Mouse (Mus musculus) adrenal gland, postnatal 14 days (tissue): ENCODE measurements around the gene Smim13. TPM values are rescaled to one million over a fixed set of nuclear protein-coding genes. Genes with fewer than 3 reads are reported as not detected.
"Not testable (repeated sequence)": the region's sequence is repeated elsewhere in the genome, so short reads cannot be mapped to it uniquely, and the experiment has no call there.

Experiments
- DNase-seq: peaks from one replicate; pipeline ENCODE4 v3.0.0; 2021; ENCODE audit warnings: mixed read lengths
- total RNA-seq: library from RNA; stranded (reverse); gene quantifications from 2 replicates; pipeline ENCODE4 v1.2.3, GENCODE M21; 2021

The Smim13 gene
- total RNA-seq, 1 experiment from 2014 or later: 14.0 TPM

DNA sequence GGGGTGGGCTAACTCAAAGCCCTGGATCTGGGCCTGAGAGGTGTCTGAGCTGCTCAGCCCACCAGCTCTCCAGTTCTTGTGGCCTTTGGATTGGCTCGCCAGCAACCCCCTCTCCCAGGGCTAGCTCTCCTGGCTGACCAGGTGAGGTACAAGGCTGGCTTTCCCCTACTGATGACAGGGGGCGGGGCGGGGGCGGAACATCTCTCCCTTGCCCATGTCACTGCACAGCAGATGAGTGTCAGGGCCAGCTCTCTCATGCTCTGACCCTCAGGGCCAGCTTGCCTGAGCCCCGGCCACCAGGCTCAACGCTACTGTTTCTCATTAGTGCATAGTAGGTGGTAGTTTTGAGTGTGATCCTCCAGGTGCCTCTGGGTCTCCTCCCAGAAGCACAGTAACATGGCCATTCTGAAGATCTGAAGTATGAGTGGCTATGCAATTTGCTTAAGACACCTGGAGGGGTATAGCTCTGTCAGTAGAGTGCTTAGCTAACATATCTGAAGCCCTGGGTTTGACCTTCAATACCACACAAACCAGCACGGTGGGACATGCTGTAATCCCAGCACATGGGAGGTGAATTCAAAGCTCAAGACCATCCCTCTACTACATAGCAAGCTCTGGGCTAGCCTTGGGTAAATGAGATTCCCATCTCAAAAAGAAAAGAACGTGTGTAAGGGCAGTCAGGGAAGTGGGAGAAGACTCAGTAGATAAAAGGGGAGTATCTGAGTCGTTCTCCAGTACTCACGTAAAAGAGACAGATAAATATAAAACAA, 11.4 kb upstream of the Smim13 start:
- DNase-seq: no peak

DNA sequence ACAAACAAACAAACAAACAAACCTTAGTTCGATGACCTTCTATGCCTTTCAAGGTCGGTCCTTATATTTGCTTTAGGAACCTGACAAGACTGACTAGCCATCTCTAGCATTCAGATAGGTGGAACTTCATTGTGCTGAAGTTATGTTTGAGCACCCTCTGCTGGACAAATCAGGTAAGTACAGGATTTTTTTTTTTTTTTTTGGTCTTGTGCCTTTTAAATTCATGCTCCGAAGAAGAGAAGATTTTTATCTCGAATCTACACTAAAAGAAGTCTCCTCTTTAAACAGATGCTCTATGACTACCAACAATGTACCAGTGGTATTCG, 10.9 kb upstream of the Smim13 start:
- peak; percentile 14 for DNase-seq

- DNase-seq: no peak
Observed at GRCm38 (mm10) chr13:41241557-41241956, 8.1 kb upstream of the Smim13 start.

DNA sequence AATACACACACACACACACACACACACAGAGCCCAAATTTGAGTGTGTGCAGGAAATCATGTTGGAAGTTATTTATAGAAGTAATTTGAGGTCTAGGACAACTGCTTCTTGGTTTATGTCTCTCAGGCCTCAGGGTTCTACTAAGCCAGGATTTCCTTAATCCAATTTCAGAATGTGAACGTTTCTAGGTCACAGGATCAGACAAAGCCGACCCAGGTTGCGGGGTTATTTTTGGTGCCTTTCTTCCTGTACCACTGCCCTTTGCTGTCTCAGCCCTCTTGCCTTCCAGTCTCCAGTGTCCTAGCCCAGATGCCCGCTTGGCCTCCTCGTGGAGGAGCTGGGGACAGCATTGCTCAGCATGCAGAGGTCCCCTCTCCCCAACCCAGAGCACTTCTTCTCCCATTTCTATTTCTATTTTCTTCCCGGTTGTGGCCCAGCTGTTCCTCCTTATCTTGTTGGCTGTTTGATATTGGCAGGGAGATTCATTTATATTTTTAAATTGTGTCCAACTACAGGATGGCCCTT, 5.3 kb upstream of the Smim13 start:
- peak; percentile 10 for DNase-seq

GRCm38 (mm10) chr13:41248751-41249520, 708 bp upstream of the Smim13 start:
- DNase-seq: peak; percentile 43

DNA sequence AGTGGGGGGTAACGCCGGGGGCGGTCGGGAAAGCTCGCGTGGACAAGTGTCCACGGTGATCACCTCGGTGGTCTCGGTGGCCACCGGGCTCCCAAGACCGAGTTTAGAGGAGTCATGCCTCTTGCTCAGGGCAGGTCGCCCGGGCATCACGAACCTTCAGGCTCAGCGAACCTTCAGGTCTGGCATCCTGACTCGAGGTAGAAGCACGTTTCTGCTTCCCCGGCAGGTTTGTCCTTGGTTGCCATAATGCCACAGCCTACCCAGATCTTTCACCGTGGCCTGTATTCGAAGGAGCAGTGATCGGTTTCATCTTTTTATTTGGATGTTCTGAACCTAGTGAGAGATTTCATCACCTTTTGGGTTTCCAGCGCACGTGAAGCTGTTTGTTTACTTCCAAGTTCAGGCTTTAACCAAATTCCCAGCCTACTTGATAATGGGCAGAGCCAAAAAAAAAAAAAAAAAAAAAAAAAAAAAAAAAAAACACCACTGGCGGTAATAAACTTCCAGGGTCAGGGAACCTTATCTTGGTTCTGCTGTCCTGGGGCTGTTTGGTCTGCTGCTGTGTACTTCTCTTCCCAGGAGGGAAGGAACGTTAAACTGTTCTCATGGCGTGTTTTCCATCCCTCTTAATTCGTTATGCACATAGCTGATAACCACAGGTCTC, 806 bp downstream of the Smim13 start:
- DNase-seq: no peak

- DNase-seq: not testable (repeated sequence)
Observed at GRCm38 (mm10) chr13:41251232-41251631, 1.6 kb downstream of the Smim13 start.

GRCm38 (mm10) chr13:41251667-41252066, 2.0 kb downstream of the Smim13 start:
- DNase-seq: no peak

- no peak for DNase-seq
Observed at GRCm38 (mm10) chr13:41252141-41252540, 2.5 kb downstream of the Smim13 start.

DNA sequence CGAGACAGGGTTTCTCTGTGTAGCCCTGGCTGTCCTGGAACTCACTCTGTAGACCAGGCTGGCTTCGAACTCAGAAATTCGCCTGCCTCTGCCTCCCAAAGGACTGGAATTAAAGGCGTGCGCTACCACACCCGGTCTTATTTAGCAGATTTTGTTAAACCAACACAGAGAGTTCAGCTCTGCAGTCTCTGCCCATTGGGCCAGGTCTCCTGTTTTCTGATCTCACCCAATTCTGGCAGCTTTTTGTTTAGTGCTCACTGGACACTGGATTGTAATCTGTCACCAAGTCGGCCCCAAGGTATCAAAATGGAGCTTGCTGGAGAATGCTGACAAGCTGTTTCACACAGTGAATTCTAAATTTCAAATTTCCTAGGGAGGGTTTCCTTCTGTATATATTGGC, 3.1 kb downstream of the Smim13 start:
- no peak for DNase-seq

DNA sequence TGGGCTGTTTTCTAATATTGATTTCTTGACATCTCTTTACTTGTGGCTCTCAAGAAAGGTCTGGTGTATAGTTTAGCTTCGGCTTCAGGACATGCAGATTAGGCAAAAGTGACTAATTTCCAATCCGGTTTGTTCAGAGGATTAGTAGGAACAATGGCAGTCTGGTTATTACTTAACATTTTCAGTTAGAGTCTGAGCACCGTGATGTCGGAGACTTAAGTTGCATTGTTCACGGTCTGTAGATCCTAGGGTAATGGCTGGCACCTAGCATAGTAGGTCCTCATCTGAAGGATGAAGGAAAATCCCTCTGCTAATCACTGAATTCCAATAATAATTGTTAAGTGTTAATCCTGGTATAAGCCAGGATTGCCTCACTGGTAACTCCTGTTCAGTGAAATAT, 6.5 kb downstream of the Smim13 start:
- DNase-seq: no peak

- no peak for DNase-seq
Observed at GRCm38 (mm10) chr13:41256962-41257361, 7.3 kb downstream of the Smim13 start.

DNA sequence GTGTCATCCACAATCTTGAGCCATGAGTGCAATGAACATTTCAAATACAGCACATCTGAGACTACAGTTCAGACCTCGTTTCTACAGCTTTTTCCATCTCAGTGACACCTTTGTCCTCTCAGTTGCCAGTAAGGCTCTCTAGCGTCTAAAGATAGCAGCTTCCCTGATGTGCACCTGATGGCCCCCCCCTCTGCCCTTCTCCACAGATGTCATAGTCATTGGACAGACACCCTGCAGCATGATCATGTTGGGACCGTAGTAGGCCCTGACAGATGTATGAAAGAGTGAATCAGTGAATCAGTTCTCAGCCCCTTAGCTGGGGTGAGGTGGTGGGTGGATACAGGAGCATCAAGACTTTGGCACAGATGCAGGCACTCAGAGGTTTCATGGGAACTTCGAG, 8.2 kb downstream of the Smim13 start:
- no peak for DNase-seq

GRCm38 (mm10) chr13:41261617-41262016, 12.0 kb downstream of the Smim13 start:
- DNase-seq: not testable (repeated sequence)

DNA sequence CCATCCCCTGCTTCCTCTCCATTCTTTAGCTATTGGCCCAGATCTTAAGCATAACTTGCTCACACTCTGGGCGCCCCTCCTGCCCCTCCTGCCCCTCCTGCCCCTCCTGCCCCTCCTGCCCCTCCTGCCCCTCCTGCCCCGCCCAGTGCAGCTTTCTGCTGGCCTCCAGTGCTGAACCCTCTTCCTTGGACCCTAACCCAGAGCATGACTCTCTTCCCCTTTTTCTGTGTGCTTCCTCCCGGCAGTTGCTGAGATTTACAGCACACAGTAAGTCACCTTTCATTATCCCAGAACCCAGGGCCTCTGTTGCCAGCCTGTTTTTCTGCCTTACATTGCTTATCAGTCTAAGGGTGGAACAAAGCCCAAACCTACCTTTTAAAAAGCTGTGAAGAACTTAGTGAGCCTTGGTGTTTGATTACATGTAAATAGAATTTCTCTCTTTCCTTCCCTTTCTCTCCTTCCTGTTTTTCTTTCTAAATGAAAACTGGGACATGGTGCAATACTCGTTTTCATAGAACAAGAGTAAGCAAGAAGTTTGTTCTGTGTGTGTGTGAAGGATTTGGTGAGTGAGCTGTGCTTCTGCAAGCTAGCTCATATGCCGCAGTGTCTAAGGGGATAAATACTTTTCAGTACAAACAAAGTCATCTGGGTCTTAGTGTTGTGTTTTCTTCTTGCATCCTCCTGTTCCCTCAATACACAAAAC, 13.8 kb downstream of the Smim13 start:
- no peak for DNase-seq

GRCm38 (mm10) chr13:41267827-41268408, 18.3 kb downstream of the Smim13 start:
- no peak for DNase-seq

- no peak for DNase-seq
Observed at GRCm38 (mm10) chr13:41273927-41274650, 24.4 kb downstream of the Smim13 start, which contains the start of gene Gm17364. TSS of gene Gm17364 (minus strand) at chr13:41273977.

DNA sequence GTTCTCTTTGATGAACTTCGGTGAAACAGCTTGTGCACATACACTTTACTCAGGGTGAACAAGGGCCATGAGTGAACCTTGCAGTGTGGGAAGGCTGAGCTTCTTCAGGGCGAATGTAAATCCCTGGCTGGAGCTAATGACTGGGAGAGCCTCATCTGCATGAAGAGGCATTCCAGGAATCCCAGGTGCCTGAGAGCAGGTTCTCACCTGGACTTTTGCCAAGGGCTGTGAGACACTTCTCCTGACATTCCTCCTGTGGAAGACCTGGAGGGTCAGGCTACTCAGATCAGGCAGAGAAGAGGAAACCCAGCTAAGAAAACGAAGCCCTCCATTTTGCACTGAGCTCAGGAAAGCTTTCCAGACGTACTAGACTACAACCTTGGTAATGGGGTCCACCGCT, 31.1 kb downstream of the Smim13 start:
- no peak for DNase-seq

GRCm38 (mm10) chr13:41283256-41283655, 33.6 kb downstream of the Smim13 start:
- DNase-seq: peak; percentile 82

DNA sequence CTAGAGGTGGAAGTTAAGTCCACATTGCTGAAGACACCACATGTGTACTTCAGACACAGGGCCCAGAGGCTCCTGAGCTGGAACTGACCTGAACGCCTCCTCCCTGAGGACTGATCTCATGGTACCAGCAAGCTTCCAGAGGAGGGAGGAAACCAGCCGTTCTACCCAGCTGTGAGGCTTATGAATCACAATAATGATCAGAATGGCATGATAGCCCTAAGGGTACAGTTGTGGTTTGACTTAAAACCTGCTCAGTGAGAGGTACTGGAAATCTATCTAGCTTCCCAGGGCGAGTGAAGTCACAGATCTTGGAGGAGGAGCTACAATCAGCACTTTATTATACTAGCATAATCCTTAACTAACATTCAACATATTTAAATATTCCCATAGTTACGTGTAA, 35.8 kb downstream of the Smim13 start:
- DNase-seq: no peak

DNA sequence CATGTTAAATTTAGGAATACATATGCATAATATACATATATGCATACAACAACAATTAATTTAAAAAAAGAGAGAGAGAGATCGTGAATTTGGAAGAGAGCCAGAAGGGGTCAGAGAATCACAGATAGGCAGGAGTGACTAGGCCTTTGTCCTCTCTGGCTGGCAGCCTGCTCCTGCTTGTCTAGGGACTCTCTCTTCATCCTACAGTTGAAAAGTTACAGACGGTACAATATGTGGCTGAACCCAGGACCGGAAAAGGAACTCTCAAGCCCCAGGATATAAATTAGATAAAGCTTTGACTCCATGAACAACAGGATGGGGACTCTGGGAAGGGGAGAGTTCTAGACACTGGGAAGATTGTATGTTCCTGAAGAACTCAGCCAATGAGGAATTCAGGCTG, 36.6 kb downstream of the Smim13 start:
- DNase-seq: no peak
